Mouse (Mus musculus) forebrain, embryonic 15.5 days (tissue): Measurements from ENCODE around the gene Zfp936. TPM values are rescaled to one million over a fixed set of nuclear protein-coding genes. Genes with fewer than 3 reads are reported as not detected.
"Not testable (repeated sequence)": the region's sequence is repeated elsewhere in the genome, so short reads cannot be mapped to it uniquely, and the experiment has no call there.

Source experiments
- ATAC-seq: fragments of 200-750 bp; cut with Nextera tagmentation; replicated peaks from 2 replicates; pipeline ENCODE4 v1.8.0; 2017; ENCODE audit warnings: mild to moderate bottlenecking, moderate TSS enrichment, moderate library complexity
- H3K27ac ChIP-seq: fragments of 300-500 bp; sonication (generic); replicated peaks from 2 replicates; pipeline ENCODE4 v1.5.1; 2015; ENCODE audit warnings: mild to moderate bottlenecking, inconsistent platforms
- H3K27me3 ChIP-seq: fragments of 300-500 bp; sonication (generic); 2 replicates; pipeline ENCODE4 v1.6.1; 2015; ENCODE audit warnings: inconsistent platforms
- H3K36me3 ChIP-seq: fragments of 300-500 bp; sonication (generic); 2 replicates; pipeline ENCODE4 v1.6.1; 2015; ENCODE audit warnings: mild to moderate bottlenecking, inconsistent platforms
- H3K4me1 ChIP-seq: fragments of 300-500 bp; sonication (generic); 2 replicates; pipeline ENCODE4 v1.6.1; 2015; ENCODE audit warnings: inconsistent platforms
- H3K4me2 ChIP-seq: fragments of 300-500 bp; sonication (generic); replicated peaks from 2 replicates; pipeline ENCODE4 v1.6.1; 2015; ENCODE audit warnings: mild to moderate bottlenecking, inconsistent platforms
- H3K4me3 ChIP-seq: fragments of 300-500 bp; sonication (generic); 2 replicates; pipeline ENCODE4 v1.5.1; 2015; ENCODE audit warnings: mild to moderate bottlenecking, inconsistent platforms
- H3K9ac ChIP-seq: fragments of 300-500 bp; sonication (generic); replicated peaks from 2 replicates; pipeline ENCODE4 v1.6.1; 2015; ENCODE audit warnings: mild to moderate bottlenecking, inconsistent platforms
- H3K9me3 ChIP-seq: fragments of 300-500 bp; sonication (generic); 2 replicates; pipeline ENCODE4 v1.6.1; 2016; ENCODE audit warnings: inconsistent platforms
- WGBS: fragments of 180-500 bp; shearing (Covaris S2); methylation state at CpG from one replicate; pipeline ENCODE4 v1.1.7; 2015; ENCODE audit warnings: mixed read lengths; 5-methylcytosine and 5-hydroxymethylcytosine counted together
- microRNA-seq: library from miRNA; unstranded; fragments of <30 nt; microRNA quantifications from one replicate; pipeline ENCODE4, GENCODE M21; 2016
- polyA plus RNA-seq: library from polyadenylated mRNA; unstranded; fragments of >200 nt; fragmentation: Nextera tagmentation; extraction: Ambion mirVana; gene quantifications from 2 replicates; pipeline ENCODE4 v1.2.1, GENCODE M21; 2015

Gene Zfp936
- not detected in 2 replicates for polyA plus RNA-seq

DNA sequence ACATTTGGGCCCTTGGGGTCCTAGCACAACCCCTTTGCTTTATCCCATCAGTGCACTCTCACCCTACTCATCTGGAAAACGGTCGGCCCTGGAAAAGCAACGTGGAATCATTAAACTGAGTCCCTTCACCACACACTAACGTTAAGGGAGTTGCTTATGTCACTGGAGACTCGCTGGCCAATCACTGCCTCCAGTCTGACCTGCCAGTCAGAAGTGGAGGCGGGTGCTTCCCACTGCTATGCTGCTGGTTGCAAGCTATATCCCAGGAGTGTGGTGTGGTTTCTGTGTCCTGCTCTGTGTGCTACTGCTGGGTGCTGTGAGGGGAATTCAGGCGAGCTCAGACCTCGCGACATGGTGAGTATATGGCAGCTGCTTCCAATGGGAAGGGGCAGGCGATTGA, at the start of gene Zfp936:
TSS of gene Zfp936 (plus strand) at position 301 of the 400 bp plus-strand sequence.
- not testable (repeated sequence) for H3K27ac ChIP-seq, H3K4me3 ChIP-seq, H3K4me1 ChIP-seq, H3K9ac ChIP-seq, H3K4me2 ChIP-seq, ATAC-seq, H3K27me3 ChIP-seq, H3K9me3 ChIP-seq, H3K36me3 ChIP-seq
- 81% methylated on average over 10 of the region's 10 CpGs for WGBS

DNA sequence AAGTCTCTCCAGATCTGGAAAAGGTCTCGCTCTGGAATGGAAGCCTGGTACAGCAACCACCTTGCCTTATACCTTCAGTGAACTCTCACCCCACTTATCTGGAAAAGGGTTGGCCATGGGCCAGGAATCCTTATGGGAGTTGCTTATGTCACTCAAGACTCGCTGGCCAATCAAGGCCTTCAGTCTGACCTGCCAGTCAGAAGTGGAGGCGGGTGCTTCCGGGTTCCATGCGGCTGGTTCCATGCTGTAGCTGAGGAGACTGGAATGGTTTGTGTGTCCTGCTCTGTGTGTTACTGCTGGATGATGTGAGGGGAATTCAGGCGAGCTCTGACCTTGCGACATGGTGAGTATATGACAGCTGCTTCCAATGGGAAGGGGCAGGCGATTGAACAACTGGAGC, 36.2 kb upstream of the Zfp936 start:
- H3K9ac ChIP-seq: no peak overlapping the region
- H3K36me3 ChIP-seq: no peaks in the 10 kb centered on the region
- no peak overlapping the region for H3K4me2 ChIP-seq
- 0 out of 2 replicates have a peak, but pooled peaks cover 9% of the 10 kb centered on the region for H3K9me3 ChIP-seq
- 83% methylated on average over 8 of the region's 8 CpGs for WGBS
- no peaks in the 10 kb centered on the region for H3K27me3 ChIP-seq
- no peak overlapping the region for H3K4me3 ChIP-seq
- no peak for ATAC-seq
- H3K4me1 ChIP-seq: no peaks in the 10 kb centered on the region
- H3K27ac ChIP-seq: no peak overlapping the region

DNA sequence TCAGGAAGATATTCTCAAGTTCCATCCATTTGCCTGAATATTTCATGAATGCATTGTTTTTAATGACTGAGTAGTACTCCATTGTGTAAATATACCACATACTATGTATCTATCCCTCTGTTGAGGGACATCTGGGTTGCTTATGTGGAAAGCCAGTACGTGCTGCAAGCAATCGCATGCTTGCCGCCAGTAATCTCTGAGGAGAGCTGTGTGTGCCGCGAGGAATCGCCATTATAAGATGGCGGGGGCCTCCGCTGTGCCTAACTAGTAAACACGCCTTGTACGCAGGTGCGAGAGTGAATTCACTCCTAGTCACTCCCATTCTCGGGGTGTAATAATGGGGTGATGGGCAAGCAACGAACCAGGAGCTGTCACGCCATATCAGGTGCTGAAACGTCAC, 14.7 kb downstream of the Zfp936 start:
- H3K4me1 ChIP-seq, H3K9ac ChIP-seq, ATAC-seq, H3K4me3 ChIP-seq, H3K27me3 ChIP-seq, H3K4me2 ChIP-seq, H3K36me3 ChIP-seq, H3K27ac ChIP-seq: not testable (repeated sequence)
- 95% methylated on average over 15 of the region's 15 CpGs for WGBS
- peaks cover 49% of the 10 kb centered on the region for H3K9me3 ChIP-seq

DNA sequence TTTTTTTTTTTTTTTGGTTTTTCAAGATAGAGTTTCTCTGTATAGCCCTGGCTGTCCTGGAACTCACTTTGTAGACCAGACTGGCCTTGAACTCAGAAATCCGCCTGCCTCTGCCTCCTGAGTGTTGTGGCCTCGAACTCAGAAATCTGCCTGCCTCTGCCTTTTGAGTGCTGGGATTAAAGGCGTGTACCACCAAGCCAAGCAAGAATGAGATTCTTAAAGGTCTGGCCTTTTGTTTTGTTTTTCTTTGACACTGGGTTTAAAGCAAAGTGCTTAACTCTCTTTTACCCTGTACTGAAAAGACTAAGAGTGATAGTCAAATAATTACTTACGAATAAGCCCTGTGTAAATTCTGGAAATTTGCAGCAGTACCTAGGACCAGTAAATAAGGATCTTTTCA, 50.1 kb downstream of the Zfp936 start:
- not testable (repeated sequence) for H3K4me2 ChIP-seq, H3K9ac ChIP-seq, H3K4me1 ChIP-seq, H3K27ac ChIP-seq, H3K27me3 ChIP-seq, H3K36me3 ChIP-seq, ATAC-seq, H3K4me3 ChIP-seq
- WGBS: 80% methylated on average over 4 of the region's 4 CpGs
- H3K9me3 ChIP-seq: peaks cover 70% of the 10 kb centered on the region

DNA sequence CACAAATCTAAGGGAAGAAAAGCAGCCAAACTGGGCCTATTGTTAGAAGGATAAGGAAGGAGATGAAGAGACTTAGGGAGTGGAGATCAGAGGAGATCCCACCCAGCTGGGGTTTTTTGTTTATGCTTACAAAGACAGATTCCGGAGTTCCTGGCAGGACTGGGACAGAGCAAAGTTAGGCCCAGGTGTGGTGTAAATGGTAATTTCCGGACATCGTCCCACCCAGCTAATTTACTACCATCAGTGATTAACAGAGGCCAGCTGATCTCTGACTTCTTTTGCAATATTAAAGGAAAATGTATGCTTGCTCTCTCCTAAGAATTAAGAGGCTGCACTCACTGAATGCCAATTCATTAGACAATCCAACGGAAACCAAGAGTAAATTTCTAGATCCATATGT, 53.1 kb downstream of the Zfp936 start:
- 82% methylated on average over 4 of the region's 4 CpGs for WGBS
- ATAC-seq, H3K9ac ChIP-seq, H3K4me2 ChIP-seq, H3K27ac ChIP-seq, H3K27me3 ChIP-seq, H3K4me1 ChIP-seq, H3K36me3 ChIP-seq, H3K4me3 ChIP-seq: not testable (repeated sequence)
- peaks cover 69% of the 10 kb centered on the region for H3K9me3 ChIP-seq

DNA sequence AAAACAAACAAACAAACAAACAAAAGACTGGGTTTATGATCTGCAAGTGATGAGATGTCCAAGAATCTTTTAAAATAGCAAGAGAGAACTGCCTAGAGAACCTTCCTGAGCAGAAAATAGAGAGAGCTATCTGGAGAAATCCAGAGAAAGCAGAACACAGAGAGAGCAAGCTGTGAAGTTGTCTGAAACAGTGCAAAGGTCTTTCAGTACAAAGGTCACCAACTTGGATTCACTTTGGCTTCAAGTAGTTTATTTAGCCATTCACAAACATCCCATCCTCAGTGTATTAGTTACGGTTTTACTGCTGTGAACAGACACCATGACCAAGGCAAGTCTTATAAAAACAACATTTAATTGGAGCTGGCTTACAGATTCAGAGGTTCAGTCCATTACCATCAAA, 53.8 kb downstream of the Zfp936 start:
- not testable (repeated sequence) for H3K36me3 ChIP-seq, H3K27me3 ChIP-seq, H3K4me3 ChIP-seq, H3K4me1 ChIP-seq, H3K9ac ChIP-seq, ATAC-seq, H3K27ac ChIP-seq, H3K4me2 ChIP-seq
- peaks cover 68% of the 10 kb centered on the region for H3K9me3 ChIP-seq
- 92% methylated on average over 1 of the region's 1 CpGs for WGBS

DNA sequence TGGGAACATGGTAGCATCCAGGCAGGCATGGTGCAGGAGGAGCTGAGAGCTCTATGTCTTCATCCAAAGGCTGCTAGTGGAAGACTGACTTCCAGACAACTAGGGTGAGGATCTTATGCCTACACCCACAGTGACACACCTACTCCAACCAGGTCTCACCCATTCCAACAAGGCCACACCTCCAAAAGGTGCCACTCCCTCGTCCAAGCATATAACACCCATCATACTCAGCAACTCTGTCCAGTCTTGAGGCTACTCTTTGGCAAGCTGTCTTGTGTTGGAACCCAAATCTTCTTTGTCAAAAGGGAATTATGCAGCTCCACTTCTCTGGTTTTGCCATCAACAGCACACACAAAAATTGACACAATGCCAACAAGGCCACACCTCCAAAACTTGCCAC, 54.2 kb downstream of the Zfp936 start:
- not testable (repeated sequence) for H3K4me2 ChIP-seq, H3K4me3 ChIP-seq, H3K27me3 ChIP-seq, ATAC-seq, H3K9ac ChIP-seq, H3K4me1 ChIP-seq, H3K27ac ChIP-seq, H3K36me3 ChIP-seq
- 39% methylated on average over 1 of the region's 1 CpGs for WGBS
- peaks cover 69% of the 10 kb centered on the region for H3K9me3 ChIP-seq

DNA sequence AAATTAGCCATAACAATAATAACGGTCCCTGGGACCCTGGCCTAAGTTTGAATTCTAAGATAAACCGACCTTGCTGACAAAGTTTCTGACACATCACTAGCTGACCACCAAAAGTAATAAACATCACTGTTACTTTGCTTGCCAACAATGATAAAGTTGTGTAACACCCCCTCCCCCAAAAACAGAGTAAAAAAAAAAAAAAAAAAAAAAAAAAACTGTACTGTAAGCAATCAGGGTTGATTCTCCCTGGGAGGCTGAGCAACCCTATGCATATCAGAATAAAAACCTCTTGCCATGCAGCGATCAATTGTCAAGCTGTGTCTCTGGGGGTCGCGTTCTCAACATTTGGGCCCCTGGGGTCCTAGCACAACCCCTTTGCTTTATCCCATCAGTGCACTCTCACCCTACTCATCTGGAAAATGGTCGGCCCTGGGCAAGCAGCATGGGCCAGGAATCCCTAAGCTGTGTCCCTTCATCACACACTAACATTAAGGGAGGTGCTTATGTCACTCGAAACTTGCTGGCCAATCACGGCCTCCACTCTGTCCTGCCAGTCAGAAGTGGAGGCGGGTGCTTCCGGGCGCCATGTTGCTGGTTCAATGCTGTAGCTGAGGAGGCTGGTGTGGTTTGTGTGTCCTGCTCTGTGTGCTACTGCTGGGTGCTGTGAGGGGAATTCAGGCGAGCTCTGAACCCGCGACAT, 63.1 kb downstream of the Zfp936 start:
- 89% methylated on average over 14 of the region's 14 CpGs for WGBS
- ATAC-seq: no peak
- peaks cover 74% of the 10 kb centered on the region for H3K9me3 ChIP-seq

DNA sequence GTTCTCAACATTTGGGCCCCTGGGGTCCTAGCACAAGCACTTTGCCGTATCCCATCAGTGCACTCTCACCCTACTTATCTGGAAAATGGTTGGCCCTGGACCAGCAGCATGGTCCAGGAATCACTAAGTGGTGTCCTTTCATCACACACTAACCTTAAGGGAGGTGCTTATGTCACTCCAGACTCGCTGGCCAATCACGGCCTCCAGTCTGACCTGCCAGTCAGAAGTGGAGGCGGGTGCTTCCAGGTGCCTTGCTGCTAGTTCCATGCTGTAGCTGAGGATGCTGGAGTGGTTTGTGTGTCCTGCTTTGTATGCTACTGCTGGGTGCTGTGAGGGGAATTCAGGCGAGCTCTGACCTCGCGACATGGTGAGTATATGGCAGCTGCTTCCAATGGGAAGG, 99.8 kb downstream of the Zfp936 start:
- not testable (repeated sequence) for H3K9ac ChIP-seq, H3K4me1 ChIP-seq, H3K27me3 ChIP-seq, H3K27ac ChIP-seq, H3K4me3 ChIP-seq, ATAC-seq, H3K4me2 ChIP-seq, H3K36me3 ChIP-seq
- 75% methylated on average over 7 of the region's 7 CpGs for WGBS
- H3K9me3 ChIP-seq: 0 out of 2 replicates have a peak, but pooled peaks cover 16% of the 10 kb centered on the region

More for the DNA sequence above, 63.1 kb downstream of the Zfp936 start:
- no peak overlapping the region for H3K9ac ChIP-seq
- no peak overlapping the region for H3K4me3 ChIP-seq
- no peak overlapping the region for H3K4me2 ChIP-seq
- H3K36me3 ChIP-seq: no peaks in the 10 kb centered on the region
- no peaks in the 10 kb centered on the region for H3K27me3 ChIP-seq
- no peaks in the 10 kb centered on the region for H3K4me1 ChIP-seq
- no peak overlapping the region for H3K27ac ChIP-seq

Small RNA genes lying within 50 kb of the gene (microRNA-seq; reads per million reads assigned to microRNA genes)
- gene Gm22707: not detected

Other genes with a start within 250 kb of the Zfp936 start
- not detected in 2 replicates for gene Gm2381, start 247.0 kb upstream of the Zfp936 start, polyA plus RNA-seq
- gene Vmn2r63, start 180.4 kb upstream of the Zfp936 start, polyA plus RNA-seq: not detected in 2 replicates
- gene Gm9268, start 95.5 kb upstream of the Zfp936 start, polyA plus RNA-seq: not detected in 2 replicates
- gene Zfp715, start 199.1 kb downstream of the Zfp936 start, polyA plus RNA-seq: 19.0 and 21.5 TPM in 2 replicates
- 0.08 and 0.09 TPM in 2 replicates for gene Siglecf, start 237.1 kb downstream of the Zfp936 start, polyA plus RNA-seq